Mouse (Mus musculus) lung, postnatal 0 days (tissue): Measurements from ENCODE around the gene Fam168a.

Experiments used
- CTCF ChIP-seq: IDR thresholded peaks from 2 replicates; pipeline ENCODE4 v1.5.1; 2016; ENCODE audit warnings: antibody characterized with exemption, mild to moderate bottlenecking
- EP300 ChIP-seq: IDR thresholded peaks from 2 replicates; pipeline ENCODE4 v1.6.1; 2016; ENCODE audit warnings: antibody characterized with exemption, mild to moderate bottlenecking, control low read depth

- TF ChIP-seq CTCF (no peak), EP300 (no peak)
Observed at GRCm38 (mm10) chr7:100837701-100838100, 131.3 kb downstream of the Fam168a start.
